Mouse (Mus musculus) right cerebral cortex, postnatal 4 days (tissue): Measurements from ENCODE around the gene Ntn5.
A peak's percentile ranks its signal among the peaks of the same experiment; 100 is the strongest.

Experiments used
- DNase-seq: peaks from one replicate; pipeline ENCODE4 v3.0.0-alpha.2; 2022

Gene Ntn5

GRCm38 (mm10) chr7:45713881-45714520 is 30.2 kb downstream of the Ntn5 start:
- DNase-seq, result no peak

DNA sequence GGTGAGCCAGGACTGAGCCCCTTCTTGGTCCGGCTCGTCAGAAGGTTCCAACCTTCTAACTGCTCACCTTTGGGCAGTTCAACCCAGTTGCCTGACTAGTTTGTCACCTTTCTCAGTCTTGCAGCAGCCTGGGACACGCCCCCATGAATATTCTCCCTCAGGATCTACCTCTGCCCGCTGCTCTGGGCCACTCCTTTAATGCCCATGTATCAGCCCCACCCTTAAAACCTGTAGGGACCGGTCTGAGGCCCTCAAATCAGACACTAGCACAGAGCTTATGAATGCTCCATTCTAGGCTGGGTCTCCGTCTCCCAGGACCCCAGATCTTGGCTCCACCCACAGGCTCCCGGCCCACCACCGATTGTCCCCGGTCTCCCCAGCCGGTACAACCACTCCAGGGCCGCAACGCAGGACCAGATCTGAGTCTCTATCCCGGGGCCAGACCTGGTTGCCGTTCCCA is 30.8 kb downstream of the Ntn5 start:
- no peak for DNase-seq

DNA sequence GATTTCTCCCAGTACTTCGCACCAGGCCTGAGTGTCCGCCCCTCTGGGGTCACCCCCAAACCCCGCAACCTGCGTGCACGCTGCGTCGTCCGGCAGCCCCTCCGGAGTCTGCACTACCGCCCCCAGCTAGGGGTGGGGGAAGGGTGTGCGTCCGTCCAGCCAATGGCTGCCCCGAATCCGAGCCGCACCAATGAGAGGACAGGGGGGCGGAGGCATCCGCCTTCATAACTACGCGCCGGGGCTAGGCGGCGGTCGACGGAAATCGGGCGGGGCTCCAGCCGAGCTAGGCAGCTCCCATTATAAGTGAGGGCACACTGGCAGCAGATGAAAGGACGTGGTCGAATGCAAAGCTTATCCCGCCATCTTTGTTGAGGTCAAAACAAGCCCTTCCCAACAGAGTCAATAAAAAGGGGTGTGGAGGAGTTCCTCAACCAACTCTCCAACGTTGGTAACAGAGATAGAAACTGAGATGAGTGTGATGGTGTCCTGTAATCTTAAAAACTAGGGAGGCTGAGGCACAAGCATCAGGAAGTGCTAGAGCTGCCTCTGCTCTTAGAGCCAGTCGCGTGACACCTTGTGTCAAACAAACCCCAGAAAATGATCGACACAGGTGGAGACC is 31.4 kb downstream of the Ntn5 start, which contains the start of gene Rpl18:
TSS of gene Rpl18 (plus strand) at position 368 of the 619 bp plus-strand sequence.
- DNase-seq, result peak; percentile 99

DNA sequence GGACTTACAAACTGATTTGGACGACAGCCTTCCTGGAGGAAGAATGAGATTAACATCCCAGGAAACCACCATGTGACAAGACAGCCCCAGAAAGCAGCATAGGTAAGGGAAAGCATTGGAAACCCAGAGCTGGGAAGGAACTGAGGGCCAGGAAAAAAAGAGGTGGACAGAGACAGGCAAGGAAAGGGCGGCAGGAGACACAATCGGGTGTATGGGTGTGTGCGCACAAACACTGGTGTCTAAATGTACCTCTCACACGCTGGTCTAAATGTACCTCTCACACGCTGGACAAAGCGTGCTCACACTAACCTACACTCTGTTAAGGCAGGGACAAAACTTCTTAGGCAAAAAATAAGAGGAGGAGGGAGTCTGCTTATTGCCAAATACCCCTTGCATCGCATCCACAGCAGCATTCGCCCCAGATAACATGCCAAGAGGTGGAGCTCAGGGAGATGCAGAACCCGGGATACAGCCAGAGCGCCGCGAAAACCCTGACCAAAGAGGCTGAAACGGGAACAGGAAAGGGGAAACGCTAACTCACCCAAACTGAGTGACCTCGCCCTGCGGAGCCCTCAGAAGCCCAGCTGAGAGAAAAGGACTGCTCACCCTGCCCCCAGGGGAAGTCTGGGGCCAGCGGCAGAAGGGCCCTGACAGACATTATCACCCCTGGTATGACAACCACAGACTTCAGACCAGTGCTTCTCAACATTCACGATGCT is 32.1 kb downstream of the Ntn5 start:
- DNase-seq, result no peak

DNA sequence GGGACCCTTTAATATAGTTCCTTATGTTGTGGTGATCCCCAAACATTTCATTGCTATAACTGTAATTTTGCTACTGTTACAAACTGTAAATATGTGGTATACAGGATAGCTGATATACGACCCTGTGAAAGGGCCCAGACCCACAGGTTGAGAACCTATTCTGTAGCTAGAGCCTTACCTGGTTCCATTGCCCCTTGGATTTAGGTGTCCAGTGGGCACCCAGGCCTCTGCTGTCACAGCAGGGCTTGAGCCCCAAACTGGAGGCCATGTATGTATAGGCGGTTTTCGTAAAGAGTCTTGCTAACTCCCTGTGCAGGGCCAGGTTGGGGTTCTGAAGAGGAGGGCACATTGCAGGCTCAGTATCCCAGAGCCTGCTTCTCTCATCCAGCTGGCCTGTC is 32.6 kb downstream of the Ntn5 start:
- no peak for DNase-seq

DNA sequence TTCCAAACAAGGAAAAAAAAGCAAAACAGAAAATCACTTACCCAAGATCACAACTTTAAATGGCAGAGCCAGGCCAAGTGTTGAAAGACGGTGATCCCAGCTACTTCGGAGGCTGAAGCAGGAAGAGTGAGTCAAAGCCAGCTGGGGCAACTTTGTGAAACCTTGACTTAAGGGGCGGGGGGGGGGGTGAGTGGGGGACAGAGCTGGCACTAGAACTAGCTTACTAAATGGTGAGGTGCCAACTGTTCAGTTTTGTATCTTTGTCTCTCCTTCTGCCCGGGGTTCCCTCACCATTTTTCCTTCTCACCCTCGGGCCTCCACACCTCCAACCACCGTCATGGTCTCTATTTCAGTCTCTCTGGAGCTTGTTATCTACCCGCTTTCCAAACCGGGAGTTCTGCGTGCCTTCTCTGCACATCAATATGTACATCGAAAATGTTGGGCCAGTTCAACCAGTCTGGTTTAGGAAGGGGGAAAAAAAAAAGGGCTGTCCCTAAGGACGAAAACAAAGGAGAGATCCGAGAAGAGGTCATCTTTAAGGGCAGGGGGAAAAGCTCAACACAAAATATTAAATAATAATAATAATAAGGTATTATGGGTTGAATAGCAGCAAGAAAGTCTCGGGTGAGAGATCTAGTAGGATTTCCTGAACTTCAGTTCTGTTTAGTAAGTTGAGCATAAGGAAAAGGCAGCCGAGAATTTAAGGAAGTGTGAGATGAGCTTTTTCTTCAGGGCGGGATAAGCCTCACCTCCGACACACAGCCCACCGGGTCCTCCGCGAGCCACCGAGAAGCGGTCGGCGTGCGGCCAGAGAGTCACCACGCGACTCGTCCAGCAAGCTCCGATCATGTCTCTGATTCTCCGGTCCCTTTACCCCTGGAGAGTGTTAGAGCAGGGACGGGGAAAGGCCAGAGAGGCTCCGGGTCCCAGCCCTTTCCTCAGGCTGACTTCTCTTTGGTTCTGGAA is 33.4 kb downstream of the Ntn5 start:
- no peak for DNase-seq

DNA sequence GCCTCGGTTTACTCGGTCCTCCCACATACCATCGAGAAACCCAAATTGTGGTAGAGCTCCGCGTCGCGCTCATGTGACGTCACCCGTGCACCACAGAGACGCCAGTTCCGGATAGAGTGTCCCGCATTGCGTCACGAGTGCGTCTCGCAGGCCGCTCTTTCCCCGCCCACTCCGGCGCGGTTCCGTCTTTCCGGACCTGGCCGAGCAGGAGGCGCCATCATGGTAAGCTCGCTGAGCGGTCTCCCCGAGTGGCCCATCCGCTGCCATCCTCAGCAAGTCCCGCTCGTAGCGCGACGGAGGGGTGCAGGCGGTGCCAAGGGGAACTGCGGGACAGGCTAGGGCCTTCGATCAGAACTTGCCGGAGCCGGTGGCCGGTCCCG is 34.1 kb downstream of the Ntn5 start, which contains the start of gene Sphk2:
TSS of gene Sphk2 (minus strand) at position 85 of the 380 bp plus-strand sequence.
- DNase-seq, result peak; percentile 98

DNA sequence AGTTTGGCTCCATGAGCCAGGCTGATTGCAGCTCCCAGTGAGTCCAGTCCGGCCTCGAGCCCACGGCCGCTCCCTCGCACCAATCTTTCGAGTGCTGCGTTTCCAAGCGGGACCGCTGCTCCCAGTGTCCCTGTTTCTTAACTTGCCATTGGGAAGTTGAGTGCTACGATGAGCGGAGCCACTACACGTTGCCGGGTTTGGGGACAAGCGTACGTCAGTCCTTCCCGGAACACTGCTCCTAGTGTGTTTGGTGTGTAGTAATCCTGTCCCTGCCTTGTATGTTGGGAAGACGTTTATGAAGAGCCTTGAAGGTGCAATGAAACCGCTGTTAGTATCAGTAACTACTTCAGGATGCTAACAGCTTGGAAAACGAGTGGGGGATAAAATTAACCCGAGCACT is 34.5 kb downstream of the Ntn5 start:
- DNase-seq, result no peak

- no peak for DNase-seq
Observed at GRCm38 (mm10) chr7:45719180-45719579, 35.4 kb downstream of the Ntn5 start.

- peak; percentile 9 for DNase-seq
Observed at GRCm38 (mm10) chr7:45719738-45720412, 36.1 kb downstream of the Ntn5 start.

DNA sequence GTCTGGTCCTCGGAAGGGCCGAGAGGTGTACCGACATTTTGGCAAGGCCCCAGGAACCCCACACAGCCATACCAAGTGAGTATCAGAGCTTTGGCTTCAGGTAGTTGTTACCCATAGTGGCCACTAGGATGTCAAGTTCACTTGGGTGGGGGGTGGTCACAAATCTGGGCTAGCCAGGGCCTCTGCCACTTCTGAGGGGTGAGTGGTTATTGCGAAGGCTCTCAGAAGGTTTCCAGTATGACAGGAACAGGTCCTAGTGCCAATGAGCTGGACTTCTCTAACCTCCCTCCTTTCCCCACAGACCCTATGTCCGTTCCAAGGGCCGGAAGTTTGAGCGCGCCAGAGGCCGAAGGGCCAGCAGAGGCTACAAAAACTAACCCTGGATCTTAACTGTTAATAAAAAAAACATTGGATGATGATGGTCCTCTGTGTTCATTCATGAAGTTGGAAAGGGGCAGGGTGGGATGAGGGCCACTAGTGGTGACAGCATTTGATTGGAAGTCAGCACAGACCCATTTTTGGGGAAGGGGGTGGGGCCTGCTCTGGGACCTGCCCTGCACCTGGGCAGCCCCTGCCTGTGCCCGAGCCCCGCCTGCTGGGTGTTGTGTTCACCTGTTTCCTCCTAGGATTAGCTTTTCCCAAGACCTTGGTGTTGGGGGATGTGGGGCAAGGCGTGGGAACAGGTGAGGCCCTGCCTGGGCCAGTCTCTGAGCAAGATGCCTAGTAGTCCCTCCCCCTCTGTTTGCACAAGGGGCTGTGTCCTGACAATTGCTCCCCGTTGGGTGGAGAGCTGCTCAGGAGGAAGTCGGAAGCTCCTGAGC is 36.8 kb downstream of the Ntn5 start, which contains the start of gene Fam83e:
TSS of gene Fam83e (plus strand) at position 800 of the 821 bp plus-strand sequence.
- DNase-seq, result peak; percentile 3

- no peak for DNase-seq
Observed at GRCm38 (mm10) chr7:45721234-45721571, 37.4 kb downstream of the Ntn5 start.

- DNase-seq, result peak; percentile 9
Observed at GRCm38 (mm10) chr7:45721642-45722347, 38.0 kb downstream of the Ntn5 start.

DNA sequence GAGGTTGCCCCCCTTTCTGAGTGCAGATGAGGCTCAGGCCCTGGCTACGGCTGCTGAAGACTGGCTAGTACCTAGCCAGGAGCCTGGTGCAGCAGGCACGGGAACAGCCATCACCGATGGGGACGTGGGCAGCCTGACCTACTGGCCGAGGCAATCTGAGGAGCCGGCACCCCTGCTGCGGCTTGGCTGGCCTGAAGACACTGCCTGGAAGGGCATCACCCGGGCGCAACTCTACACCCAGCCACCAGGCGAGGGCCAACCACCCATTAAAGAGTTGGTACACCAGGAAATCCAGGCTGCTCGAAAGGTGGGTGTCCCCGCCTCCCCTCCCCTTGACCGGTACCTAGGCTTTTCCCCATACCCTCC is 38.5 kb downstream of the Ntn5 start:
- peak; percentile 8 for DNase-seq

DNA sequence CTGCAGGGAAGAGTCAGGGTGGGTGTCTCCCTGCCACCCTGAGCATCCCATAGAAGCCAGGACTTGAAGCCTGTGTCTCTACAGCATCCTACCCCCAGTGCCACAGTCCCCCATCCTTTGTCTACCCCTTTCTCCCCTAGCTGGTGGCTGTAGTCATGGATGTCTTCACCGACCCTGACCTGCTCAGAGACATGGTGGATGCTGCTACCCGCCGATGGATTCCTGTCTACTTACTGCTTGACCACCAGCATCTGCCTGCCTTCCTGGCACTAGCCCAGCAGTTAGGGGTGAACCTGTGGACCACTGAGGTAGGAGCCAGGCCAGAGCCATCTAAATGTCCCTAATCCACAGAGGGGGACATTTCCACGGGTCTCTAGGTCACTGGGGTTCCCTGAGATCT is 39.5 kb downstream of the Ntn5 start:
- DNase-seq, result peak; percentile 5

GRCm38 (mm10) chr7:45723781-45724180 is 40.0 kb downstream of the Ntn5 start:
- no peak for DNase-seq

- DNase-seq, result no peak
Observed at GRCm38 (mm10) chr7:45725151-45725550, 41.3 kb downstream of the Ntn5 start.

- no peak for DNase-seq
Observed at GRCm38 (mm10) chr7:45725713-45726112, 41.9 kb downstream of the Ntn5 start, which contains the start of gene Spaca4. Gene Spaca4 (minus strand): TSS chr7:45725813.

DNA sequence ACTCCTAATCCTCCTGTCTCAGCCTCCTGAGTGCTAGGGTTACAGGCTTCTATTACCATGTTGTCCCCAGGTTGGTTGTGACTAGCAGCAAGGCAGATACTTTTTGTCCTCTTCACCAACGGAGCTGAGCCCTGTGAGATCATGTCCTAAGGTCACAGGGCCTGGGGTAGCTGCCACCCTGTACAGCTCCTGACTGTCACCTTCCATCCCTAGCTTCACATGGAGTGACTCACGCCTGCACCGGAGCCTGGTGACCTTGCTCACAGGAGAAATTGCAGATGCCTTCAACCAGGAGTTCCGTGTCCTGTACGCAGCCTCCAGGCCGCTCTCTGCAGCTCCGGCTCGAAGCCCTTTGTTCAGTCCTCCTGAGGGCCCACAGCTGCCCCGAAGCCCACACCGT is 42.6 kb downstream of the Ntn5 start:
- no peak for DNase-seq

- DNase-seq, result no peak
Observed at GRCm38 (mm10) chr7:45727625-45728024, 43.8 kb downstream of the Ntn5 start.
